Mouse (Mus musculus) embryonic fibroblast, embryonic 13.5 days (primary cell): Measurements from ENCODE around the gene Eef1g.

Experiments used
- CTCF ChIP-seq: IDR thresholded peaks from 2 replicates; pipeline ENCODE4 v1.5.1; 2011; ENCODE audit warnings: mild to moderate bottlenecking, control low read depth, low read length, moderate library complexity, borderline replicate concordance; ENCODE audit not compliant: insufficient read depth
- POLR2A ChIP-seq: IDR thresholded peaks from 2 replicates; pipeline ENCODE4 v1.6.1; 2011; ENCODE audit warnings: low read depth, mild to moderate bottlenecking, control low read depth, low read length, moderate library complexity

DNA sequence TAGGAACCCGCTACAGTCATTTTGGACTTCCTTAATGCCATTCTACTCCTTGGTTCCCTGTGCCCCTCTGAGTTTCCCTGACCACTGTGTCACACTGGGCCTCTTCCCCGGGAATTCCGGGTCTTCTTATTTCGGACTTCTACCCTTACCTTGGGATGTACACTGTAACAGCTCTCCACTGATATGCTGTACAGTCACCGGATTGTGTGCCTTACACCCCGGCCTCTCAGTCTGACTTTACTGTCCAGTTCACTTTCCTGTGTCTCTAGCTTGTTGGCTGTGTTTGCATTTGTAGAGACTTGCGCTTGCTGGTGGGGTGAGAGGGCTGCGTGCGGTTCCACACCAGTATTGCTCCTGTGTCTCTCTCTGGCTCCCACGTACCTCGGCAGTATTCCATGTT, 36.7 kb upstream of the Eef1g start:
- TF ChIP-seq POLR2A (no peak), CTCF (no peak)
